Mouse (Mus musculus) bone marrow, adult 2 months (tissue): Measurements from ENCODE around the gene Trpm4.

Source experiments
- CTCF ChIP-seq: fragments of 200-500 bp; IDR thresholded peaks from 2 replicates; pipeline ENCODE4 v1.5.1; 2011; ENCODE audit warnings: low read length, control low read depth; ENCODE audit not compliant: control insufficient read depth, insufficient read depth
- POLR2A ChIP-seq: fragments of 200-500 bp; IDR thresholded peaks from 2 replicates; pipeline ENCODE4 v1.6.1; 2011; ENCODE audit warnings: low read depth, mild to moderate bottlenecking, control low read depth, low read length, borderline replicate concordance; ENCODE audit not compliant: control insufficient read depth

GRCm38 (mm10) chr7:45296626-45297025, 37.0 kb downstream of the Trpm4 start:
- TF ChIP-seq CTCF (no peak), POLR2A (no peak)
